In genomic region chr11:62106401-62106871, GRCm38 (mm10) we compare ENCODE assay signal across 9 mouse cellular contexts.
DNase-seq lines count a peak whose midpoint lies in the region; ATAC-seq and TF ChIP-seq lines count a peak whose summit lies in the region.
"Had no signal": no experiment of that assay in that cellular context is flagged by ENCODE, and none has a peak within 500 bp of the region (broad histone marks: within the 10 kb centered on the region; RNA-seq: fewer than 3 reads in every experiment).

No protein-coding gene starts in this region.

- no peak overlapping the region for H3K4me3 ChIP-seq in embryonic facial prominence, embryonic 11.5 days (ENCODE audit: low read depth, low read length)
- H3K4me3 ChIP-seq in embryonic facial prominence, embryonic 10.5 days: no peak overlapping the region
- no peak overlapping the region for H3K4me3 ChIP-seq in midbrain, postnatal 0 days (ENCODE audit: low read depth, low read length)
- H3K4me3 ChIP-seq: embryonic facial prominence, embryonic 12.5 days had no signal

- no peaks in the 10 kb centered on the region for H3K27me3 ChIP-seq in embryonic facial prominence, embryonic 11.5 days (ENCODE audit: control insufficient read depth, insufficient read depth, low read length)
- no peaks in the 10 kb centered on the region for H3K27me3 ChIP-seq in embryonic facial prominence, embryonic 10.5 days (replicated peaks; ENCODE audit: low read depth, poor library complexity, severe bottlenecking)
- H3K27me3 ChIP-seq in midbrain, postnatal 0 days (ENCODE audit: insufficient read depth, low read length): no peaks in the 10 kb centered on the region
- H3K27me3 ChIP-seq: embryonic facial prominence, embryonic 12.5 days had no signal

- no peak for DNase-seq in embryonic facial prominence, embryonic 11.5 days (ENCODE audit: low spot score)
- DNase-seq in embryonic facial prominence, embryonic 10.5 days (ENCODE audit: low spot score): no peak
- DNase-seq in layer of hippocampus, adult 9-11 months: peak; percentile 87
- DNase-seq in midbrain, postnatal 0 days (ENCODE audit: low spot score): peak; percentile 85
- DNase-seq in urinary bladder, postnatal 25 days (ENCODE audit: low spot score): no peak
- no peak for DNase-seq in kidney, postnatal 25 days
- no peak for DNase-seq in spleen, adult 18-20 months

- no peak overlapping the region for H3K27ac ChIP-seq in embryonic facial prominence, embryonic 11.5 days (replicated peaks; ENCODE audit: low read depth, low read length)
- no peak overlapping the region for H3K27ac ChIP-seq in embryonic facial prominence, embryonic 10.5 days (replicated peaks)
- 0 out of 2 replicates have a peak overlapping the region, but pooled peaks have one; percentile 27 for H3K27ac ChIP-seq in midbrain, postnatal 0 days (ENCODE audit: low read depth, low read length)
- H3K27ac ChIP-seq: embryonic facial prominence, embryonic 12.5 days had no signal

- H3K9ac ChIP-seq in embryonic facial prominence, embryonic 11.5 days (replicated peaks; ENCODE audit: low read length): no peak overlapping the region
- no peak overlapping the region for H3K9ac ChIP-seq in midbrain, postnatal 0 days (replicated peaks; ENCODE audit: low read length, poor library complexity, severe bottlenecking)
- H3K9ac ChIP-seq: embryonic facial prominence, embryonic 12.5 days had no signal

- 0 out of 2 replicates have a peak, but pooled peaks have one; percentile 11 for TF ChIP-seq CTCF in midbrain, postnatal 0 days (IDR thresholded peaks at IDR 0.05)

- 61% methylated on average over 1 of the region's 1 CpGs for WGBS in embryonic facial prominence, embryonic 11.5 days
- WGBS in embryonic facial prominence, embryonic 10.5 days: 66% methylated on average over 1 of the region's 1 CpGs
- 73% methylated on average over 1 of the region's 1 CpGs for WGBS in midbrain, postnatal 0 days

- no peaks in the 10 kb centered on the region for H3K9me3 ChIP-seq in embryonic facial prominence, embryonic 11.5 days (replicated peaks; ENCODE audit: control insufficient read depth, low read length)
- H3K9me3 ChIP-seq in embryonic facial prominence, embryonic 10.5 days: no peaks in the 10 kb centered on the region
- H3K9me3 ChIP-seq in midbrain, postnatal 0 days (ENCODE audit: low read length): no peaks in the 10 kb centered on the region
- H3K9me3 ChIP-seq: embryonic facial prominence, embryonic 12.5 days had no signal

- H3K36me3 ChIP-seq in embryonic facial prominence, embryonic 11.5 days (replicated peaks; ENCODE audit: control insufficient read depth, insufficient read depth, low read depth, low read length): no peaks in the 10 kb centered on the region
- no peaks in the 10 kb centered on the region for H3K36me3 ChIP-seq in embryonic facial prominence, embryonic 10.5 days (replicated peaks)
- H3K36me3 ChIP-seq in midbrain, postnatal 0 days (ENCODE audit: insufficient read depth, low read length): no peaks in the 10 kb centered on the region
- H3K36me3 ChIP-seq: embryonic facial prominence, embryonic 12.5 days had no signal

- ATAC-seq in embryonic facial prominence, embryonic 11.5 days (replicated peaks; ENCODE audit: insufficient number of reproducible peaks, low FRiP score, low TSS enrichment, low read depth): peak; percentile 56; the same call in 1 of the 2 replicates
- peak; percentile 10; the same call in 1 of the 2 replicates for ATAC-seq in erythroblast, adult 5-6 weeks (replicated peaks; ENCODE audit: low FRiP score, poor library complexity, severe bottlenecking)
- ATAC-seq in midbrain, postnatal 0 days (ENCODE audit: low FRiP score): peak; percentile 87

- H3K4me1 ChIP-seq in embryonic facial prominence, embryonic 11.5 days (ENCODE audit: control insufficient read depth, insufficient read depth, low read length): no peaks in the 10 kb centered on the region
- no peaks in the 10 kb centered on the region for H3K4me1 ChIP-seq in embryonic facial prominence, embryonic 10.5 days
- H3K4me1 ChIP-seq in midbrain, postnatal 0 days (ENCODE audit: insufficient read depth, low read length): no peaks in the 10 kb centered on the region
- H3K4me1 ChIP-seq: embryonic facial prominence, embryonic 12.5 days had no signal

- no peak overlapping the region for H3K4me2 ChIP-seq in embryonic facial prominence, embryonic 11.5 days (ENCODE audit: low read depth, low read length)
- H3K4me2 ChIP-seq in midbrain, postnatal 0 days (ENCODE audit: low read depth, low read length, poor library complexity, severe bottlenecking): no peak overlapping the region
- H3K4me2 ChIP-seq: embryonic facial prominence, embryonic 12.5 days had no signal

Comparison
In these comparisons a context has a peak if more than half of its experiments do, and no peak if none do; other contexts are left out.
1. ATAC-seq: peak in every context shown above with its lines; median percentile 87 in midbrain, postnatal 0 days; 56 in embryonic facial prominence, embryonic 11.5 days; 10 in erythroblast, adult 5-6 weeks.
2. DNase-seq: peak in layer of hippocampus, adult 9-11 months (single experiment) and midbrain, postnatal 0 days (single experiment); none in embryonic facial prominence, embryonic 11.5 days (single experiment), embryonic facial prominence, embryonic 10.5 days (single experiment), urinary bladder, postnatal 25 days (single experiment), kidney, postnatal 25 days (0 of 2) and spleen, adult 18-20 months (0 of 2).